Comparison of ENCODE assay signal across 22 mouse cellular contexts in genomic region chr4:131796312-131797080, GRCm38 (mm10). TPM values are rescaled to one million over a fixed set of nuclear protein-coding genes. Genes with fewer than 3 reads are reported as not detected.
DNase-seq lines count a peak whose midpoint lies in the region; ATAC-seq and TF ChIP-seq lines count a peak whose summit lies in the region.
"Had no signal": no experiment of that assay in that cellular context is flagged by ENCODE, and none has a peak within 500 bp of the region (broad histone marks: within the 10 kb centered on the region; RNA-seq: fewer than 3 reads in every experiment).

No protein-coding gene starts in this region.

- ATAC-seq in forebrain, embryonic 15.5 days (replicated peaks), result no peak
- ATAC-seq in hindbrain, embryonic 15.5 days (ENCODE audit: low FRiP score, low read depth), result no peak
- ATAC-seq in hindbrain, embryonic 13.5 days (ENCODE audit: low FRiP score), result no peak
- ATAC-seq in midbrain, postnatal 0 days (ENCODE audit: low FRiP score), result no peak
- no peak for ATAC-seq in midbrain, embryonic 15.5 days (replicated peaks)
- ATAC-seq in monocyte, adult 5-6 weeks (replicated peaks; ENCODE audit: insufficient number of reproducible peaks, low FRiP score, low TSS enrichment, poor library complexity, severe bottlenecking), result 0 out of 2 replicates have a peak, but pooled peaks have one; percentile 15
- ATAC-seq: midbrain, embryonic 13.5 days had no signal

- peaks cover 10% of the 10 kb centered on the region for H3K4me1 ChIP-seq in forebrain, embryonic 15.5 days
- peaks cover 36% of the 10 kb centered on the region for H3K4me1 ChIP-seq in forebrain, embryonic 10.5 days
- peaks cover 11% of the 10 kb centered on the region; the same call in 1 of the 2 replicates for H3K4me1 ChIP-seq in hindbrain, embryonic 15.5 days (replicated peaks)
- peaks cover 3% of the 10 kb centered on the region; the same call in 1 of the 2 replicates for H3K4me1 ChIP-seq in hindbrain, embryonic 13.5 days (replicated peaks)
- H3K4me1 ChIP-seq in midbrain, postnatal 0 days (ENCODE audit: insufficient read depth, low read length), result no peaks in the 10 kb centered on the region
- no peaks in the 10 kb centered on the region for H3K4me1 ChIP-seq in midbrain, embryonic 15.5 days
- H3K4me1 ChIP-seq: limb, embryonic 15.5 days; midbrain, embryonic 13.5 days; stomach, embryonic 15.5 days had no signal

- no peak overlapping the region for H3K4me3 ChIP-seq in forebrain, embryonic 15.5 days
- H3K4me3 ChIP-seq in forebrain, embryonic 10.5 days, result no peak overlapping the region
- H3K4me3 ChIP-seq in hindbrain, embryonic 15.5 days, result no peak overlapping the region
- H3K4me3 ChIP-seq in hindbrain, embryonic 13.5 days, result no peak overlapping the region
- no peak overlapping the region for H3K4me3 ChIP-seq in midbrain, postnatal 0 days (ENCODE audit: low read depth, low read length)
- H3K4me3 ChIP-seq in midbrain, embryonic 15.5 days, result no peak overlapping the region
- H3K4me3 ChIP-seq: embryonic facial prominence, embryonic 13.5 days; limb, embryonic 15.5 days; midbrain, embryonic 13.5 days; stomach, embryonic 15.5 days had no signal

- no peaks in the 10 kb centered on the region for H3K9me3 ChIP-seq in forebrain, embryonic 15.5 days
- H3K9me3 ChIP-seq in forebrain, embryonic 10.5 days, result no peaks in the 10 kb centered on the region
- H3K9me3 ChIP-seq in hindbrain, embryonic 15.5 days, result no peaks in the 10 kb centered on the region
- H3K9me3 ChIP-seq in hindbrain, embryonic 13.5 days, result no peaks in the 10 kb centered on the region
- no peaks in the 10 kb centered on the region for H3K9me3 ChIP-seq in midbrain, postnatal 0 days (ENCODE audit: low read length)
- no peaks in the 10 kb centered on the region for H3K9me3 ChIP-seq in midbrain, embryonic 15.5 days
- H3K9me3 ChIP-seq: embryonic facial prominence, embryonic 13.5 days; limb, embryonic 15.5 days; midbrain, embryonic 13.5 days; stomach, embryonic 15.5 days had no signal

- no peak overlapping the region for H3K4me2 ChIP-seq in forebrain, embryonic 15.5 days (replicated peaks)
- H3K4me2 ChIP-seq in hindbrain, embryonic 15.5 days, result no peak overlapping the region
- no peak overlapping the region for H3K4me2 ChIP-seq in hindbrain, embryonic 13.5 days
- no peak overlapping the region for H3K4me2 ChIP-seq in midbrain, postnatal 0 days (ENCODE audit: low read depth, low read length, poor library complexity, severe bottlenecking)
- H3K4me2 ChIP-seq in midbrain, embryonic 15.5 days, result no peak overlapping the region
- H3K4me2 ChIP-seq: embryonic facial prominence, embryonic 13.5 days; limb, embryonic 15.5 days; midbrain, embryonic 13.5 days; stomach, embryonic 15.5 days had no signal

- 61% methylated on average over 14 of the region's 14 CpGs for WGBS in forebrain, embryonic 15.5 days
- 80% methylated on average over 14 of the region's 14 CpGs for WGBS in forebrain, embryonic 10.5 days
- WGBS in hindbrain, embryonic 15.5 days, result 62% methylated on average over 14 of the region's 14 CpGs
- 80% methylated on average over 14 of the region's 14 CpGs for WGBS in hindbrain, embryonic 13.5 days
- WGBS in midbrain, postnatal 0 days, result 70% methylated on average over 14 of the region's 14 CpGs
- 77% methylated on average over 14 of the region's 14 CpGs for WGBS in midbrain, embryonic 15.5 days

- no peaks in the 10 kb centered on the region for H3K27me3 ChIP-seq in forebrain, embryonic 15.5 days
- 0 out of 2 replicates have a peak, but pooled peaks cover 6% of the 10 kb centered on the region for H3K27me3 ChIP-seq in forebrain, embryonic 10.5 days (ENCODE audit: poor library complexity, severe bottlenecking)
- H3K27me3 ChIP-seq in hindbrain, embryonic 15.5 days, result no peaks in the 10 kb centered on the region
- 0 out of 2 replicates have a peak, but pooled peaks cover 4% of the 10 kb centered on the region for H3K27me3 ChIP-seq in hindbrain, embryonic 13.5 days
- no peaks in the 10 kb centered on the region for H3K27me3 ChIP-seq in midbrain, postnatal 0 days (ENCODE audit: insufficient read depth, low read length)
- no peaks in the 10 kb centered on the region for H3K27me3 ChIP-seq in midbrain, embryonic 15.5 days (replicated peaks)
- H3K27me3 ChIP-seq: embryonic facial prominence, embryonic 13.5 days; limb, embryonic 15.5 days; midbrain, embryonic 13.5 days; stomach, embryonic 15.5 days had no signal

- DNase-seq in forebrain, embryonic 10.5 days (ENCODE audit: extremely low spot score, low spot score), result no peak
- DNase-seq in midbrain, postnatal 0 days (ENCODE audit: low spot score), result peak; percentile 29
- no peak for DNase-seq in right cerebral cortex, adult 18-20 months
- DNase-seq: adrenal gland, postnatal 25 days; B cell, adult 2 months; cerebellum, adult 9-11 months; gastrocnemius, postnatal 25 days; kidney, adult 2 months; kidney, postnatal 10 days; lung, postnatal 10 days; thymus, adult 18-20 months; thymus, postnatal 4 days had no signal

- no peaks in the 10 kb centered on the region for H3K36me3 ChIP-seq in forebrain, embryonic 15.5 days
- H3K36me3 ChIP-seq in forebrain, embryonic 10.5 days (replicated peaks), result peaks cover 61% of the 10 kb centered on the region
- H3K36me3 ChIP-seq in hindbrain, embryonic 15.5 days, result no peaks in the 10 kb centered on the region
- no peaks in the 10 kb centered on the region for H3K36me3 ChIP-seq in hindbrain, embryonic 13.5 days
- peaks cover 3% of the 10 kb centered on the region; the same call in 1 of the 2 replicates for H3K36me3 ChIP-seq in midbrain, postnatal 0 days (ENCODE audit: insufficient read depth, low read length)
- no peaks in the 10 kb centered on the region for H3K36me3 ChIP-seq in midbrain, embryonic 15.5 days (replicated peaks)
- H3K36me3 ChIP-seq: limb, embryonic 15.5 days; midbrain, embryonic 13.5 days; stomach, embryonic 15.5 days had no signal

- TF ChIP-seq CTCF in midbrain, postnatal 0 days (IDR thresholded peaks at IDR 0.05), result no peak

- H3K9ac ChIP-seq in forebrain, embryonic 15.5 days (replicated peaks), result no peak overlapping the region
- no peak overlapping the region for H3K9ac ChIP-seq in hindbrain, embryonic 15.5 days
- no peak overlapping the region for H3K9ac ChIP-seq in hindbrain, embryonic 13.5 days
- no peak overlapping the region for H3K9ac ChIP-seq in midbrain, postnatal 0 days (replicated peaks; ENCODE audit: low read length, poor library complexity, severe bottlenecking)
- no peak overlapping the region for H3K9ac ChIP-seq in midbrain, embryonic 15.5 days
- H3K9ac ChIP-seq: embryonic facial prominence, embryonic 13.5 days; limb, embryonic 15.5 days; midbrain, embryonic 13.5 days; stomach, embryonic 15.5 days had no signal

- H3K27ac ChIP-seq in forebrain, embryonic 15.5 days (replicated peaks), result peak overlapping the region; percentile 74
- H3K27ac ChIP-seq in forebrain, embryonic 10.5 days, result no peak overlapping the region
- peak overlapping the region; percentile 50 for H3K27ac ChIP-seq in hindbrain, embryonic 15.5 days (replicated peaks)
- no peak overlapping the region for H3K27ac ChIP-seq in hindbrain, embryonic 13.5 days
- H3K27ac ChIP-seq in midbrain, postnatal 0 days (ENCODE audit: low read depth, low read length), result no peak overlapping the region
- H3K27ac ChIP-seq in midbrain, embryonic 15.5 days, result no peak overlapping the region
- H3K27ac ChIP-seq: embryonic facial prominence, embryonic 13.5 days; limb, embryonic 15.5 days; midbrain, embryonic 13.5 days; stomach, embryonic 15.5 days had no signal

RNA-seq across cellular contexts. Expression of gene Ptpru, which starts 41.6 kb away (rescaled TPM):
- 23.9 and 25.2 TPM in 2 replicates for polyA plus RNA-seq in forebrain, embryonic 15.5 days (2015; fragmentation: Nextera tagmentation; extraction: Ambion mirVana)
- polyA plus RNA-seq in forebrain, embryonic 10.5 days (2016; fragmentation: Nextera tagmentation; extraction: Ambion mirVana), result 26.5 and 27.0 TPM in 2 replicates
- 22.6 and 23.4 TPM in 2 replicates for polyA plus RNA-seq in hindbrain, embryonic 15.5 days (2015; fragmentation: Nextera tagmentation; extraction: Ambion mirVana)
- 13.2 and 18.6 TPM in 2 replicates for polyA plus RNA-seq in hindbrain, embryonic 13.5 days (2015; fragmentation: Nextera tagmentation; extraction: Ambion mirVana)
- total RNA-seq in midbrain, postnatal 0 days (2014; rRNA removed), result 34.2 and 37.0 TPM in 2 replicates
- polyA plus RNA-seq in midbrain, postnatal 0 days (2015; fragmentation: Nextera tagmentation; extraction: Ambion mirVana), result 22.2 and 22.8 TPM in 2 replicates
- polyA plus RNA-seq in midbrain, embryonic 15.5 days (2015; fragmentation: Nextera tagmentation; extraction: Ambion mirVana), result 22.1 and 27.9 TPM in 2 replicates
- not detected in 3 replicates for total RNA-seq in monocyte, adult 5-6 weeks (2017)
- total RNA-seq: neutrophil, adult 5-6 weeks had no signal

RNA-seq across cellular contexts. Expression of gene Mecr, which starts 46.8 kb away (rescaled TPM):
- 40.2 and 41.2 TPM in 2 replicates for polyA plus RNA-seq in forebrain, embryonic 15.5 days (2015; fragmentation: Nextera tagmentation; extraction: Ambion mirVana)
- 57.6 and 60.2 TPM in 2 replicates for polyA plus RNA-seq in forebrain, embryonic 10.5 days (2016; fragmentation: Nextera tagmentation; extraction: Ambion mirVana)
- polyA plus RNA-seq in hindbrain, embryonic 15.5 days (2015; fragmentation: Nextera tagmentation; extraction: Ambion mirVana), result 34.6 and 37.9 TPM in 2 replicates
- polyA plus RNA-seq in hindbrain, embryonic 13.5 days (2015; fragmentation: Nextera tagmentation; extraction: Ambion mirVana), result 36.9 and 38.5 TPM in 2 replicates
- total RNA-seq in midbrain, postnatal 0 days (2014; rRNA removed), result 24.5 and 28.7 TPM in 2 replicates
- polyA plus RNA-seq in midbrain, postnatal 0 days (2015; fragmentation: Nextera tagmentation; extraction: Ambion mirVana), result 30.4 and 31.7 TPM in 2 replicates
- polyA plus RNA-seq in midbrain, embryonic 15.5 days (2015; fragmentation: Nextera tagmentation; extraction: Ambion mirVana), result 38.3 and 40.3 TPM in 2 replicates
- total RNA-seq in monocyte, adult 5-6 weeks (2017), result 11.1 to 17.7 TPM (median 12.7 TPM) in 3 replicates

Comparison
In these comparisons a context has a peak if more than half of its experiments do, and no peak if none do; other contexts are left out.
1. H3K27ac ChIP-seq: peak in forebrain, embryonic 15.5 days (single experiment) and hindbrain, embryonic 15.5 days (single experiment); none in forebrain, embryonic 10.5 days (single experiment), hindbrain, embryonic 13.5 days (single experiment), midbrain, postnatal 0 days (single experiment) and midbrain, embryonic 15.5 days (single experiment).